Mouse (Mus musculus): Measurements from ENCODE around the gene Gm8797. TPM values are rescaled to one million over a fixed set of nuclear protein-coding genes. Genes with fewer than 3 reads are reported as not detected.
"Not testable (repeated sequence)": the region's sequence is repeated elsewhere in the genome, so short reads cannot be mapped to it uniquely, and the experiment has no call there.

Gene Gm8797
- polyA plus RNA-seq (2015; fragmentation: Nextera tagmentation; extraction: Ambion mirVana), result 9.1 and 10.0 TPM in 2 replicates

DNA sequence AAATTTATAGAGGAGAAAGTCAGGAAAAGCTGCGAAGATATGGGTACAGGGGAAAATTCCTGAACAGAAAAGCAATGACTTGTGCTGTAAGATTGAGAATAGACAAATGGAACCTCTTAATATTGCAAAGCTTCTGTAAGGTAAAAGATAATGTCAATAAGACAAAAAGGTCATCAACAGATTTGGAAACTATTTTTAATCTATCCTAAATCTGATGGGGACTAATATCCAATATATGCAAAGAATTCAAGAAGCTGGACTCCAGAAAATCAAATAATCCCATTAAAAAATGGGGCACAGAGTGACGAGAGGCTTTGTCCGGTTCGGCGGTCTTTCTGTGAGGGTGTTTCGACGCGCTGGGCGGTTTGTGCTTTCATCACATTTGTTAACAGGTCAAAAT is at the start of gene Gm8797:
Gene Gm8797 (plus strand): TSS at position 301 of the 400 bp plus-strand sequence.
- not testable (repeated sequence) for H3K27me3 ChIP-seq; ATAC-seq (ENCODE audit: insufficient read depth); H3K4me1 ChIP-seq (replicated peaks); H3K4me2 ChIP-seq; H3K27ac ChIP-seq (replicated peaks); H3K4me3 ChIP-seq (replicated peaks); H3K9me3 ChIP-seq (replicated peaks); H3K36me3 ChIP-seq (replicated peaks); H3K9ac ChIP-seq
- WGBS (ENCODE audit: insufficient replicate concordance), result 78% methylated on average over 9 of the region's 9 CpGs

DNA sequence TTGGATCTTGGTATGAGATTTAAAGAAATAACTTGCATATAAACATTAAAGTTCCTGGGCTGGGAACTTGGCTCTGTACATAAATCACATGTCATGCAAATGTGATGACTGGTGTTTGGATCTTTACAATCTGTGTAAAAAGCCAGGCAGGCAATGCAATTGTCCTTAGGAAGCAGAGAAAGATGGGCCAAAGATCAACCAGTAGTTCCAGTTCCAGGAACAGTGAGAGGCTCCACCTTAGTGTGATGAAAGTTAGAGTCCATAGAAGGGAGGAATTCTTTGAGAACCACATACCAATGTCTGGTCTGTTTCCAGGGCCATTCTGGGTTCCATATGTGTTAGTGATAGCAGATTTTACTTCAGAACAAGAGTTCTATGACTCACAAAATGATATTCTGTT is 36.1 kb upstream of the Gm8797 start:
- Histone ChIP-seq H3K27ac (replicated peaks) (no peak overlapping the region), H3K36me3 (replicated peaks) (no peaks in the 10 kb centered on the region), H3K9ac (no peak overlapping the region), H3K4me3 (replicated peaks) (no peak overlapping the region), H3K4me2 (no peak overlapping the region), H3K27me3 (no peaks in the 10 kb centered on the region), H3K4me1 (replicated peaks) (no peaks in the 10 kb centered on the region), H3K9me3 (replicated peaks) (no peaks in the 10 kb centered on the region)
- no peak for ATAC-seq (ENCODE audit: insufficient read depth)

DNA sequence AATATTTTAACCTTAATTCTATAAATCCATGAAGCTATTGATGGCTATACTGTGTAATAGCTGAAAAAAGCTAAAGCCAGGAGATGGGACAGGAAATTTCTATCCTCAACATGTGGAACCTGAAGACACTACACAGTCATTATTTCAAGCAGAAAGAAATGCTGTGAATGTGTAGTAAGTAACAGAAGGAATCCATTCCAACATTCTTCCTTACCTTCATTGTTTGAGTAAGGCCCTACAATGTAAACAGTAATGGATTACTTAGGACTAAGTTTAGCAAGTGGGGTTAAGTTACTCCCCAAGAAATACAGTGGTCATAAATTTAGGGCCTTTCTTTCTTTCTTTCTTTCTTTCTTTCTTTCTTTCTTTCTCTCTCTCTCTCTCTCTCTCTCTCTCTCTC is 17.7 kb upstream of the Gm8797 start:
- Histone ChIP-seq H3K36me3 (replicated peaks) (no peaks in the 10 kb centered on the region), H3K4me1 (replicated peaks) (no peaks in the 10 kb centered on the region), H3K27me3 (no peaks in the 10 kb centered on the region), H3K9me3 (replicated peaks) (no peaks in the 10 kb centered on the region), H3K4me2 (no peak overlapping the region), H3K9ac (no peak overlapping the region), H3K27ac (replicated peaks) (no peak overlapping the region), H3K4me3 (replicated peaks) (no peak overlapping the region)
- no peak for ATAC-seq (ENCODE audit: insufficient read depth)

DNA sequence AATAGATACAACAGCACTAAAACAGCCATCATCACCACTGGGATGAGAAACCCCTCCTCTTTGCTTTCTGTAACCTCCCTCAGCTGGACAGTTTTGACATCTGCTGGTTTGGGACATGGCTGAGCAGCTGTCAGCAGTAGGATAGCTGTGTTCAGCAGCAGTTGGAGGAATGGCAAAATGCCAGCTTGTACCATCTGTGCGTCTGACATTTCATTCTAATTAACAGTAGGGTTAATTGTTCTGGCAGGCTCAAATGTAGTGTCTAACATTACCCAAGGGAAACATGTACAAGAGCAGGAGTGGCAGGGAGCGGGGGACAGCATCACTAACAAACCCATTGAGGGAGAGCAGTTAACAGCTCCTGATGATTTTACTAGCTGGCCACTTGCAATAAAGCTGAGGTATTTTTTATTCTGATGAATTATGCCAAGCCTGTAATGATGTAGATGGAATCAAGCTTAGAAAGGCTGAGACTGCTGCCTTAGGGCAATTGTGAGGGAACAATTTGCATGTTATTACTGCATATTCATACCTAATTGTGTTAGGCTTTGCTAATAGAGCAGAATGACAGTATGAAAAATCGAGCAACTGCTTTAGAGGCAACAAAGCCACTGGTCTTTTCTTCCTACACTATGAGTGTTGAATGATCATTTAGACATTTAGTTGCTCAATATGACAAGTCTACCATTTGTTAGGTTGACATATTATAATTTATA is 4.3 kb downstream of the Gm8797 start:
- no peak overlapping the region for H3K9ac ChIP-seq
- no peak overlapping the region for H3K4me2 ChIP-seq
- 57% methylated on average over 3 of the region's 3 CpGs for whole genome bisulfite sequencing (ENCODE audit: insufficient replicate concordance)
- no peaks in the 10 kb centered on the region for H3K27me3 ChIP-seq
- H3K4me3 ChIP-seq (replicated peaks), result no peak overlapping the region
- no peak overlapping the region for H3K27ac ChIP-seq (replicated peaks)
- H3K4me1 ChIP-seq (replicated peaks), result no peaks in the 10 kb centered on the region
- ATAC-seq (ENCODE audit: insufficient read depth), result no peak
- H3K9me3 ChIP-seq (replicated peaks), result no peaks in the 10 kb centered on the region
- H3K36me3 ChIP-seq (replicated peaks), result no peaks in the 10 kb centered on the region

DNA sequence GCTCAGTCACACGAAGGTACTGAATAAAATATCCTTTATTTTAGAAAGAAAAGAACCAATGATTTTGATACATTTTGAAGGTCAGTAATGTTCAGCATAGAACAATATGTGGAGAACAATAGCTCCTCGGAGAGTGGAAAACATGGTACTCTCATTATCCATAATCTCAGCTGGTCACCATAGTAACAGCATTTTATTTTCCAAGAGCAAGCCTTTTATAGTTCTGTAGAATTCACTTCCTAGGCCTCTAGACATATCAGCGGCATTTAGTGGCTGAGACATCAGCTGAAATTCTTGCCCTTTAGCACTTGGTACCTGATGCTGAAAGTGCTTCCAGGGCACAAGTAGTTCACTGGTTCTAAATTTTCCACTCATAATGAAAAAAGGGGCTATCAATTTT is 15.7 kb downstream of the Gm8797 start:
- 55% methylated on average over 3 of the region's 3 CpGs for WGBS (ENCODE audit: insufficient replicate concordance)
- Histone ChIP-seq H3K9me3 (replicated peaks) (no peaks in the 10 kb centered on the region), H3K9ac (no peak overlapping the region), H3K27me3 (no peaks in the 10 kb centered on the region), H3K27ac (replicated peaks) (no peak overlapping the region), H3K4me3 (replicated peaks) (no peak overlapping the region), H3K4me2 (no peak overlapping the region), H3K4me1 (replicated peaks) (no peaks in the 10 kb centered on the region), H3K36me3 (replicated peaks) (no peaks in the 10 kb centered on the region)
- no peak for ATAC-seq (ENCODE audit: insufficient read depth)

DNA sequence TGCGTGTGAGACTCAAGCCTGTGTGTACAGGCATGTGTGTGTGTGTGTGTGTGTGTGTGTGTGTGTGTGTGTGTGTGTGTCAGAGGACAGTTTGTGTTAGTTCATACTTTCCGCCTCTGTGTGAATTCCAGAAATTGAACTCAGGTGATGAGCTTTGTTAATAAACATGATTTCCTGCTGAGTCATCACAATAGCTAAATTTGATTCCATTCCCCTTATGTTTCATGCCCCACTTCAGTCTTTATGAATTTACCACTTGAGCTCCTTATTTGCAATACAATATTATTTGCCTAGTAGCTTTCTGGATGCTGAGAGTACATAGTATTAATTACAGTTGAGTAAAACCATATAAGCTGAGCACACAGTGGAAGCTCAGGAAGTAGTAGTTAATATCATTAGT is 26.3 kb downstream of the Gm8797 start:
- Histone ChIP-seq H3K4me3 (replicated peaks) (no peak overlapping the region), H3K4me1 (replicated peaks) (no peaks in the 10 kb centered on the region), H3K9me3 (replicated peaks) (no peaks in the 10 kb centered on the region), H3K4me2 (no peak overlapping the region), H3K9ac (no peak overlapping the region), H3K27me3 (no peaks in the 10 kb centered on the region), H3K36me3 (replicated peaks) (no peaks in the 10 kb centered on the region), H3K27ac (replicated peaks) (no peak overlapping the region)
- 57% methylated on average over 2 of the region's 2 CpGs for WGBS (ENCODE audit: insufficient replicate concordance)
- ATAC-seq (ENCODE audit: insufficient read depth), result no peak
